11 mouse cellular contexts compared by ENCODE assay signal in the genomic region with DNA sequence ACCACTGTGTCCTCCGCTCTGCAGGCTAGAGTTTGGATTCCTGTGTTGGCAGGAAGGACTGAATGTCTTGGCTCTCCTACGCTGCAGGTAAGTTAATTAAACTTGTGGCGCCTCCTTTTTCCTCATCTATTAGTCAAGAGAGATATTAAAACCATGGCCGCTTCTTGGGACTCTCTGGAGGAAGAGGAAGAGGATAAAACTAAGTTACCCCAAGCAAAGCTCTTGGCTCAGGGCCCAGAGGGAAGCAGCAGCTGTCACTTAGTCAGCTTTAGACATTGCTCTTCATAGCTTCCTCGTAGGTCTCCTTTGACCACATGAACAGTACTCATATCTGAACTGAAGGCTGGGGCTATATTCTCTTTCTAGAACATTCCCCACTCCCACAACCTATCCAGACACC. TPM values are rescaled to one million over a fixed set of nuclear protein-coding genes. Genes with fewer than 3 reads are reported as not detected.
DNase-seq lines count a peak whose midpoint lies in the region; ATAC-seq and TF ChIP-seq lines count a peak whose summit lies in the region.
"Had no signal": no experiment of that assay in that cellular context is flagged by ENCODE, and none has a peak within 500 bp of the region (broad histone marks: within the 10 kb centered on the region; RNA-seq: fewer than 3 reads in every experiment).

No protein-coding gene starts in this region.

- TF ChIP-seq EP300 in CH12.LX (IDR thresholded peaks at IDR 0.05; ENCODE audit: low read length): peak; percentile 28; the same call in 1 of the 2 replicates

- no peaks in the 10 kb centered on the region for H3K27me3 ChIP-seq in kidney, embryonic 16.5 days (ENCODE audit: insufficient read depth, low read length)
- no peaks in the 10 kb centered on the region for H3K27me3 ChIP-seq in CH12.LX (replicated peaks)
- no peaks in the 10 kb centered on the region for H3K27me3 ChIP-seq in forebrain, postnatal 0 days (ENCODE audit: insufficient read depth, low read length)
- H3K27me3 ChIP-seq: forebrain, embryonic 15.5 days; neural tube, embryonic 13.5 days had no signal

- no peak overlapping the region for H3K4me2 ChIP-seq in kidney, embryonic 16.5 days (replicated peaks; ENCODE audit: low read depth, low read length)
- no peak overlapping the region; the same call in 1 of the 2 replicates for H3K4me2 ChIP-seq in CH12.LX (ENCODE audit: insufficient read depth, low read depth, poor library complexity, severe bottlenecking)
- no peak overlapping the region for H3K4me2 ChIP-seq in forebrain, postnatal 0 days (ENCODE audit: low read depth)
- H3K4me2 ChIP-seq: forebrain, embryonic 15.5 days; neural tube, embryonic 13.5 days had no signal

- dilution Hi-C loops in CH12.LX (cut with MboI; ENCODE audit: extremely low pct_ligation_motif_present, extremely low pct_unique_long_range_greater_than_20kb, low sequenced_read_pairs): no loop called here

- ATAC-seq in kidney, embryonic 16.5 days (ENCODE audit: low FRiP score, low TSS enrichment): no peak
- no peak for ATAC-seq in forebrain, postnatal 0 days
- ATAC-seq: forebrain, embryonic 15.5 days had no signal

- no peak for TF ChIP-seq RAD21 in CH12.LX (IDR thresholded peaks at IDR 0.05; ENCODE audit: low read depth, low read length)

- no peak for TF ChIP-seq CTCF in CH12.LX (conservative IDR thresholded peaks at IDR 0.05 in 1 of 2, IDR thresholded peaks at IDR 0.05 in 1 of 2; ENCODE audit: low read depth in 2 of 2, low read length in 2 of 2)
- no peak for TF ChIP-seq CTCF in forebrain, postnatal 0 days (IDR thresholded peaks at IDR 0.05; ENCODE audit: low read depth)

- no peak overlapping the region for H3K27ac ChIP-seq in kidney, embryonic 16.5 days (ENCODE audit: low read length)
- H3K27ac ChIP-seq in CH12.LX (ENCODE audit: insufficient read depth, low read depth): no peak overlapping the region
- H3K27ac ChIP-seq in forebrain, postnatal 0 days (ENCODE audit: low read depth, low read length): no peak overlapping the region
- H3K27ac ChIP-seq: forebrain, embryonic 15.5 days; neural tube, embryonic 13.5 days had no signal

- in situ Hi-C loops in CH12.LX (cut with MboI; ENCODE audit: low pct_ligation_motif_present, low pct_unique_long_range_greater_than_20kb, low sequenced_read_pairs): no loop called here

- H3K4me3 ChIP-seq in kidney, embryonic 16.5 days (ENCODE audit: low read length): no peak overlapping the region
- H3K4me3 ChIP-seq in CH12.LX (replicated peaks in 1 of 3; ENCODE audit: low read depth in 2 of 3, low read length in 2 of 3, poor library complexity in 1 of 3): no peak overlapping the region
- H3K4me3 ChIP-seq in forebrain, postnatal 0 days (ENCODE audit: low read depth, low read length): no peak overlapping the region
- H3K4me3 ChIP-seq: forebrain, embryonic 15.5 days; megakaryocyte, embryonic 14.5 days; neural tube, embryonic 13.5 days had no signal

- H3K9me3 ChIP-seq in kidney, embryonic 16.5 days (ENCODE audit: low read length): no peaks in the 10 kb centered on the region
- no peaks in the 10 kb centered on the region for H3K9me3 ChIP-seq in CH12.LX (replicated peaks; ENCODE audit: low read length)
- H3K9me3 ChIP-seq in forebrain, postnatal 0 days (ENCODE audit: low read length): no peaks in the 10 kb centered on the region
- H3K9me3 ChIP-seq: forebrain, embryonic 15.5 days; megakaryocyte, embryonic 14.5 days; neural tube, embryonic 13.5 days had no signal

- no peaks in the 10 kb centered on the region for H3K4me1 ChIP-seq in kidney, embryonic 16.5 days (ENCODE audit: insufficient read depth, low read length)
- peaks cover 4 to 5% of the 10 kb centered on the region in 2 experiments; a peak in 3 of 4 replicates for H3K4me1 ChIP-seq in CH12.LX (ENCODE audit: control insufficient read depth in 1 of 2, insufficient read depth in 2 of 2)
- H3K4me1 ChIP-seq in forebrain, postnatal 0 days (ENCODE audit: insufficient read depth): no peaks in the 10 kb centered on the region
- H3K4me1 ChIP-seq: forebrain, embryonic 15.5 days; neural tube, embryonic 13.5 days had no signal

- TF ChIP-seq POLR2A in CH12.LX (IDR thresholded peaks at IDR 0.05; ENCODE audit: low read depth, low read length): no peak

- DNase-seq in kidney, adult 11 months: peak; percentile 9
- DNase-seq in CH12.LX (ENCODE audit: extremely low read depth): no peak
- DNase-seq in heart, postnatal 36 days: peak; percentile 11 to 24
- DNase-seq in lung, postnatal 14 days: peak; percentile 32
- no peak for DNase-seq in ovary, postnatal 10 days (ENCODE audit: low spot score)
- no peak for DNase-seq in embryo, embryonic 10 days (ENCODE audit: low spot score)
- DNase-seq in forebrain, postnatal 0 days: no peak

- WGBS in kidney, embryonic 16.5 days: 78% methylated on average over 5 of the region's 5 CpGs
- 77% methylated on average over 5 of the region's 5 CpGs for WGBS in forebrain, postnatal 0 days

- no peaks in the 10 kb centered on the region for H3K36me3 ChIP-seq in kidney, embryonic 16.5 days (ENCODE audit: insufficient read depth, low read length)
- H3K36me3 ChIP-seq in CH12.LX (replicated peaks in 1 of 2; ENCODE audit: control insufficient read depth in 1 of 2, insufficient read depth in 1 of 2, low read length in 1 of 2): no peaks in the 10 kb centered on the region
- H3K36me3 ChIP-seq in forebrain, postnatal 0 days (ENCODE audit: insufficient read depth): no peaks in the 10 kb centered on the region
- H3K36me3 ChIP-seq: forebrain, embryonic 15.5 days; neural tube, embryonic 13.5 days had no signal

- intact Hi-C loops in heart, postnatal 36 days (cut with DNase I): no loop called here

- H3K79me2 ChIP-seq in CH12.LX (replicated peaks; ENCODE audit: control insufficient read depth, extremely low read depth, insufficient read depth, poor library complexity, severe bottlenecking): no peaks in the 10 kb centered on the region

- no peak overlapping the region for H3K9ac ChIP-seq in kidney, embryonic 16.5 days (replicated peaks; ENCODE audit: low read length)
- no peak overlapping the region for H3K9ac ChIP-seq in CH12.LX (ENCODE audit: insufficient read depth, low read depth)
- H3K9ac ChIP-seq in forebrain, postnatal 0 days: no peak overlapping the region
- H3K9ac ChIP-seq: forebrain, embryonic 15.5 days; neural tube, embryonic 13.5 days had no signal

TF ChIP-seq in CH12.LX, 34 proteins besides CTCF, POLR2A, EP300 and RAD21:
- 0 out of 2 replicates have a peak, but pooled peaks have one; percentile 25 for TF ChIP-seq IRF4 (IDR thresholded peaks at IDR 0.05; ENCODE audit: low read depth, low read length)
- no peak for TF ChIP-seq ELF1 (IDR thresholded peaks at IDR 0.05; ENCODE audit: low read depth, low read length)
- TF ChIP-seq JUND (conservative IDR thresholded peaks at IDR 0.05; ENCODE audit: low read depth, low read length): 0 out of 2 replicates have a peak, but pooled peaks have one; percentile 8

RNA-seq across cellular contexts. Expression of a gene that starts 10.5 kb away (rescaled TPM):
- 8.4 and 11.7 TPM in 2 replicates for polyA plus RNA-seq in kidney, embryonic 16.5 days (2015; fragmentation: Nextera tagmentation; extraction: Ambion mirVana)
- total RNA-seq in CH12.LX (2012; rRNA removed): 49.9 and 59.9 TPM in 2 replicates
- total RNA-seq in CH12.LX (2014; rRNA removed): 46.7 and 46.9 TPM in 2 replicates
- polyA plus RNA-seq in CH12.LX (2012; ENCODE audit: insufficient read length, low read depth): 59.1 and 73.0 TPM in 2 replicates
- total RNA-seq in heart, postnatal 36 days (2021): 10 to 100 TPM; 53.9 to 56.4 TPM
- 27.9 and 35.0 TPM in 2 replicates for total RNA-seq in forebrain, postnatal 0 days (2014; rRNA removed)
- polyA plus RNA-seq in forebrain, postnatal 0 days (2015; fragmentation: Nextera tagmentation; extraction: Ambion mirVana): 4.0 and 6.1 TPM in 2 replicates

Comparison
In these comparisons a context has a peak if more than half of its experiments do, and no peak if none do; other contexts are left out.
1. DNase-seq: peak in kidney, adult 11 months (single experiment), heart, postnatal 36 days (2 of 2) and lung, postnatal 14 days (single experiment); none in CH12.LX (single experiment), ovary, postnatal 10 days (single experiment), embryo, embryonic 10 days (single experiment) and forebrain, postnatal 0 days (single experiment).